Comparison of ENCODE assay signal across 9 mouse cellular contexts in genomic region chr7:130959868-130960267, GRCm38 (mm10). TPM values are rescaled to one million over a fixed set of nuclear protein-coding genes. Genes with fewer than 3 reads are reported as not detected.
DNase-seq lines count a peak whose midpoint lies in the region; ATAC-seq lines count a peak whose summit lies in the region.
"Had no signal": no experiment of that assay in that cellular context is flagged by ENCODE, and none has a peak within 500 bp of the region (broad histone marks: within the 10 kb centered on the region; RNA-seq: fewer than 3 reads in every experiment).

No protein-coding gene starts in this region.

- H3K36me3 ChIP-seq in neural tube, embryonic 13.5 days, result no peaks in the 10 kb centered on the region
- no peaks in the 10 kb centered on the region for H3K36me3 ChIP-seq in neural tube, embryonic 15.5 days
- H3K36me3 ChIP-seq: midbrain, embryonic 12.5 days had no signal

- intact Hi-C loops in gastrocnemius, postnatal 36 days (cut with DNase I), result no loop called here

- no peaks in the 10 kb centered on the region for H3K27me3 ChIP-seq in neural tube, embryonic 13.5 days
- H3K27me3 ChIP-seq in neural tube, embryonic 15.5 days (replicated peaks), result no peaks in the 10 kb centered on the region
- H3K27me3 ChIP-seq: midbrain, embryonic 12.5 days had no signal

- H3K4me3 ChIP-seq in neural tube, embryonic 13.5 days, result no peak overlapping the region
- H3K4me3 ChIP-seq in neural tube, embryonic 15.5 days (replicated peaks), result no peak overlapping the region
- H3K4me3 ChIP-seq: midbrain, embryonic 12.5 days had no signal

- no peak for ATAC-seq in neural tube, embryonic 13.5 days (ENCODE audit: low read depth)
- no peak for ATAC-seq in neural tube, embryonic 15.5 days (ENCODE audit: low FRiP score)

- WGBS in neural tube, embryonic 13.5 days, result 60% methylated on average over 7 of the region's 7 CpGs
- 59% methylated on average over 7 of the region's 7 CpGs for WGBS in neural tube, embryonic 15.5 days

- no peaks in the 10 kb centered on the region for H3K9me3 ChIP-seq in neural tube, embryonic 13.5 days
- no peaks in the 10 kb centered on the region for H3K9me3 ChIP-seq in neural tube, embryonic 15.5 days (replicated peaks)
- H3K9me3 ChIP-seq: midbrain, embryonic 12.5 days had no signal

- no peak overlapping the region for H3K4me2 ChIP-seq in neural tube, embryonic 13.5 days
- H3K4me2 ChIP-seq in neural tube, embryonic 15.5 days, result no peak overlapping the region
- H3K4me2 ChIP-seq: midbrain, embryonic 12.5 days had no signal

- H3K9ac ChIP-seq in neural tube, embryonic 13.5 days, result no peak overlapping the region
- H3K9ac ChIP-seq in neural tube, embryonic 15.5 days (replicated peaks), result no peak overlapping the region
- H3K9ac ChIP-seq: midbrain, embryonic 12.5 days had no signal

- DNase-seq in gastrocnemius, postnatal 36 days, result peak; percentile 82 to 87
- peak; percentile 88 to 91 for DNase-seq in kidney, adult 8-10 months
- DNase-seq in right cerebral cortex, postnatal 4 days, result peak; percentile 30
- no peak for DNase-seq in T-cell, adult 2 months (ENCODE audit: low spot score)
- no peak for DNase-seq in B cell, adult 2 months

- H3K4me1 ChIP-seq in neural tube, embryonic 13.5 days (replicated peaks), result peaks cover 5% of the 10 kb centered on the region
- 0 out of 2 replicates have a peak, but pooled peaks cover 4% of the 10 kb centered on the region for H3K4me1 ChIP-seq in neural tube, embryonic 15.5 days

- 0 out of 2 replicates have a peak overlapping the region, but pooled peaks have one; percentile 15 for H3K27ac ChIP-seq in neural tube, embryonic 13.5 days (replicated peaks)
- H3K27ac ChIP-seq in neural tube, embryonic 15.5 days (replicated peaks), result no peak overlapping the region
- H3K27ac ChIP-seq: midbrain, embryonic 12.5 days had no signal

RNA-seq across cellular contexts. Expression of gene Htra1, which starts 24.0 kb away (rescaled TPM):
- polyA plus RNA-seq in neural tube, embryonic 13.5 days (2015; fragmentation: Nextera tagmentation; extraction: Ambion mirVana), result 11.1 and 16.2 TPM in 2 replicates
- 23.7 and 25.1 TPM in 2 replicates for polyA plus RNA-seq in neural tube, embryonic 15.5 days (2015; fragmentation: Nextera tagmentation; extraction: Ambion mirVana)
- 10 to 100 TPM; 27.6 to 37.8 TPM for total RNA-seq in gastrocnemius, postnatal 36 days (2021)
- total RNA-seq: hematopoietic stem cell, adult 5-6 weeks had no signal

Comparison
In these comparisons a context has a peak if more than half of its experiments do, and no peak if none do; other contexts are left out.
1. DNase-seq: peak in gastrocnemius, postnatal 36 days (2 of 2), kidney, adult 8-10 months (2 of 2) and right cerebral cortex, postnatal 4 days (single experiment); none in T-cell, adult 2 months (single experiment) and B cell, adult 2 months (0 of 2).